Mouse (Mus musculus): Measurements from ENCODE around the gene Il6ra. TPM values are rescaled to one million over a fixed set of nuclear protein-coding genes. Genes with fewer than 3 reads are reported as not detected.
"Not testable (repeated sequence)": the region's sequence is repeated elsewhere in the genome, so short reads cannot be mapped to it uniquely, and the experiment has no call there.

The Il6ra gene
- polyA plus RNA-seq, 3 experiments from 2014 or later: 4.6 to 23.5 (median 19.0) TPM

DNA sequence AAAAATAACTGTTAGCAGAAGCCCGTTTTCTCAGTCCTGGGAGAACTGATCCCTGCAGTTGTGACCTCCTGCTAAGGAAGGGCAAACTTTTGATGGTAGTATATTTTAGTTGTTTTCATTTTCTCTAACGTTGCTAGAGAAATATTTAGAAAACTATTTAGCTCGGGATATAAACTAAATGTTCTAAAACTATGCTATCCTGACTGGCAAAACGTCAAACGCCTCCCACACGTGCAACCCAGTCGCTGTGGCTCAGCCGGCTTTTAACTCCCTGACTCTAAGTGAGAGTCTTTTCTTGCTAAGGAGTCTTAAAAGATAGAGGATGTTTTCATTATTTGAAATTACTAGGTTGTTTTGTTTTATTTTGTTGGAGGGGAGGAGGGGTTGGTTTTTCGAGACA is 38.0 kb downstream of the Il6ra start:
- ATAC-seq: no peak

DNA sequence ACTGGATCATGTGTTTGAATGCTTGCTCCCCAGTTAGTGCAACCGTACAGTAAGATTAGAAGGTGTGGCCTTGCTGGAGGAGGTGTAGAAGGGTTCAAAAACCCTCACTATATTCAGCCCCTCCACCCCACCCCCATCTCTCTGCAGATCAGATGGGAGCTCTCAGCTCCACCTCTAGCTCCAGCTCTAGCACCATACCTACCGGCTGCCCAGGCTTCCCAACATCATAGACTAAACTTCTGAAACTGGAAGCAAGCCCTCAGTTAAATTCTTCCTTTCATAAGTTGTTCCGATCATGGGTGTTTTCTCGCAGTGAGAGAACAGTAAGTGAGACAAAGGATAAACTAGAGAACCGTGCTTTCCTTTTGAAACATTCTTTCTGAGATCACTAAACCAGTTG is 38.9 kb downstream of the Il6ra start:
- no peak for ATAC-seq

DNA sequence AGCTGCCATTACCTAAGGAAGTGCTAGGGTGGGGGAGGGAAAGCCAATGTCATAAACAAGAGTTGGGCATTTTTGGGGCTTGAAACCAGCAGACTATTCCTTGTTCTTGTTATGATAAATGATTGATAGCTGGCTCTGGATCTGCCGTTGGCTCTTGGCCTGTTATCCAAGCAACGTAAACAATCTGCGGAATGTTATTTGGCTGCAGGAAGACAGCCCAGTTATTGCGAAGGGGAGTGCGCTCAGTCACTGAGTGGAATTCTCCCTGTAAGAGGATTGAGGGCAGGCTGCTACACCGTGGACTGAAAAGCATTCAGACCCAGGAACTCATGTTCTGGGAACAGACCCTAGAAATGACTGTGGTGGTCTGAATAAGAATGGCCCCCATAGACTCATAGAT is 40.3 kb downstream of the Il6ra start:
- no peak for ATAC-seq

DNA sequence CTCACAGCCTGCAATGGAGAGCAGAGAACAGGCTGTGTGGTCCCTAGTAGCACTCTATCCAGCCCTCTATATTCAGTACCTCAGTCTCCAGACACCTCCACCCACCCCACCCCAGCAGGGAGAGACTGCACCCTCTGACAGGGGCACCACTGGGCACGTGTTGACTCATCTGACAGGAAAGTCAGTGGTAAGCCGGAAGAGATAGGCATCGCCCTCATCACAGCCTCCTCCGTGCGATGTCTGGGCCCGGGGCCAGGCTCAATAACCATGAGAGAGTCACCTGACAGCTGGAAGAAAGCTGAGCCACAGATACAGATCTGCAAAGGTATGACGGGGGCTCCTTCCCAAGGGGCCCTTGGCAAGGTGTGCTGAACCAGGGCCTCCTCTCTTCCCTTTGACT is 40.8 kb downstream of the Il6ra start:
- ATAC-seq: peak; percentile 90

DNA sequence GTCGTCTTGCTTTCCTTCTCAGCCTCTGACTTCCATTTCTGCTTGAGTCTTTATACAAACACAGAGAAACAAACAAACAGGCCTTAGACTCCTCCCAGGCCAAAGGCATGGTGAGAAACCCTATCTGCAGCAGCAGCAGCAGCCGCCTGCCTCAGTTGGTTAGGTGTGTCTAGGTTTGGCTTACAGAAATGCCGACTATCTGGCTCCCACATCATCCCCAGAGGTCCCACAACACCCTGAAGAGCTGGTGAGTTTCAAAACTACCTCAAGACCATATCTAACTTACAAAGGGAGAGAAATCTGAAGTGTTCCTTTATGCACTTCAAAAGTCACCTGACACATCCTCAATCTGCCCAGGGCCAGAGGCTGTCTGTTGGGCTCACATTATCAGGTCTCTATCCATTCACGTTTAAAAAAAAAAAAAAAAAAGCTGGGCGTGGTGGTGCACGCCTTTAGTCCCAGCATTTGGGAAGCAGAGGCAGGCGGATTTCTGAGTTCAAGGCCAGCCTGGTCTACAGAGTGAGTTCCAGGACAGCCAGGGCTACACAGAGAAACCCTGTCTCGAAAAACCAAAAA is 41.6 kb downstream of the Il6ra start:
- ATAC-seq: no peak

DNA sequence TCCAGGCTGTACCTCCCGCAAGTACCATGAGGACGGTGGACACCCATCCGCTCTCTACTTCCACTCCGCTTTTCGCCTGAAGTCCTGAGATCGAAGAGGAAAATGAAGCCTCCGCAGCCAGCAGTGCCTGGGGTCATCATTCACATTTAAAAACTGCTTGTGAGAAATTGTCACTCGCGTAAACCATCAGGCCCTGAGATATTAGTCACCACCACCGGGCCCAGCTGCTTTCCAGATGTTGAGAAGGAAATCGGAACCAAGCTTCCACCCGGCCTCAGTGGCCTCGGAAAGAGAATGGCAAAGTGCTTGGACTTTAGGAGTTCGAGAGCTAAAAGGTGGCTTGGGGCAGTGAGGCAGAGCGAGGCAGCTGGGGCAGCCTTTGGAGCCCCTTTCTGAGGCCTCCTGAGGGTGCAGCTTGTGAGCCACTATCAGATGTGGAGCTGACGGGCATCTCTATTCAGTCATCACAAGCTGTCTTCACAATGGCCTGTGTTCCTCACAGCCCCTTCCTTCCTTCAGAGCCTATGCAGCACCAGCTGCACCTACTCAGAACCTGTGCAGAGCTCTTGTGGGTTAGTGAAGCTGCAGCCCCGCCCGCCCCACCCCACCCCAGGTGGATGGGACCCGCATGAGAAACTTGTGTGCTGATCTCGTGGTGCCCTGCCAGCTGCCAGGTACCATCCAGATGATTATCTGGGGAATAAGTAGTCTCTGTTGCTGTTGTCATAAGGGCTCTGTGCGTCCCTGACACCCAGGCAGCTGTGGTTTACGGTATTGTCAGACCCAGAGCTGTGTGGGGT is 42.3 kb downstream of the Il6ra start:
- ATAC-seq: peak; percentile 18

DNA sequence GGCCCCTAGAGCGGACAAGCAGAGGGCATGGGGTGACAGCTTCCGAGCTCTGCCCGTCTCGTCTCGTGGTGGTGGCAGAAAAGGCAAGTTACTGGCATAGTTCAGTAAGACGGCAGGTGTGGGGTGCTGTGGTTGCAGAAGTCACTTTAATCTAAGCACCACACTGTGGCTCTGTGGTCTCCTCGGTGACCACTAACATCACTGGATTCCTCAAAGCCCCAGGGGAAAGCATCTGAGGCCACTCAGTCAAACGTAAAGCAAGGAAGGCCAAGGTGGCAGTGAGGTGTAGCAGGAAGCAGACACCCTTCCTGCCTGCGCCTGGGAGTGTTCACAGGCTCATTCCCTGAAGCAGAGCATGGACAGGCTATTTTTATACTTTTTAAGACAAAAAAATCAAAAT is 43.4 kb downstream of the Il6ra start:
- ATAC-seq: peak; percentile 10

DNA sequence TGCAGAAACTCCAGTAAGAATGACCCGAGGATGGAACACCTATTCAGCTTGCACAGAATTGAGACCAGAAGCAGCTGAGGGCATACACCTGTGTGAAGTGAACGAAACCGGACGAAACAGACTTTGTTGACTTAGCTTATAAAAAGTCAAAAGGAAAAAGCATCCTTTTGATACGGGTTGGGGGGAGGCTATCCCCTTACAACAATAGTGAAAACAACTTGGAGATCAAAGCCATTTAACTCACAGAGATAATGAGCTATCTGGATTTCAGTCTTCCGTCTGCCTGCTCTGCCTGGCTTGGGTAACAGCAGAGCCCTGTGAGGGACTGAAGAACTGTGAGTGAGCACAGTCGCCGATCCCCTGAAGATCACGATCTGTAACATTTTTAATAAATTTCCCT is 44.0 kb downstream of the Il6ra start:
- ATAC-seq: no peak

DNA sequence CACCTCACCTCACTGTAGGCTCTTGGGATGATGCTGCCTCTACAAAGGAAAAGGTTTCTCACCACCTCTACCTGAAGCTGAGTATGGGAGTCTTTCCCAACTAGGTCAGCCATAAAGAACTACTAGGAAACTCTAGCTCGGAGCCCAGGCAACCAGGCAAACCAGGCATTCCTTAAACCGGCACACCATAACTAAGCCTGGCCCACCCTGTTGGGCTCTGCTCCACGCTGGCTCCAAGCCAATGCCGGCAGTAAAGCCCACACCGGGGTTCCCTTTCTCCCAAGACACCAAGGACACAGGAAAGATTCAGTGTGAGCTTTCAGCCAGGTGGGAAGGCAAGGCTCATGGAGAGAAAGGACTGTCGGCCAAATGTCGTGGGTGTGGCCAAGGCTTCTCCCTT is 44.6 kb downstream of the Il6ra start:
- ATAC-seq: no peak

DNA sequence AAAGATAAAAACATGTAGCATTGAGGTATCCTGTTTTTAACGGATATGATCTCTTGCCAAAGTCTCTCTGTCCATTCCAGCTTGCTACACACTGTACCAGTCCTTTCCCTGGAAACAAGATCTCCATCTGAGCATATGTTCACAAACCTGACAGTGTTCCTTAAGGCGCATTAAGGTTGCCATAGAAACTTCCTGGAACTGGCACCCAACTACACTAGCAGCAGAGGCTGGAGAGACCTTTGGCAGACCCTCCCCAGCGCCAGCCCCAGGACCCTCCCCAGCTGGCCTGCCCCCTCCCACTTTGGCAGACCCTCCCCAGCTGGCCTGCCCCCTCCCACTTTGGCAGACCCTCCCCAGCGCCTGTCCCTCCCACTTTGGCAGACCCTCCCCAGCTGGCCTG is 45.3 kb downstream of the Il6ra start:
- no peak for ATAC-seq

DNA sequence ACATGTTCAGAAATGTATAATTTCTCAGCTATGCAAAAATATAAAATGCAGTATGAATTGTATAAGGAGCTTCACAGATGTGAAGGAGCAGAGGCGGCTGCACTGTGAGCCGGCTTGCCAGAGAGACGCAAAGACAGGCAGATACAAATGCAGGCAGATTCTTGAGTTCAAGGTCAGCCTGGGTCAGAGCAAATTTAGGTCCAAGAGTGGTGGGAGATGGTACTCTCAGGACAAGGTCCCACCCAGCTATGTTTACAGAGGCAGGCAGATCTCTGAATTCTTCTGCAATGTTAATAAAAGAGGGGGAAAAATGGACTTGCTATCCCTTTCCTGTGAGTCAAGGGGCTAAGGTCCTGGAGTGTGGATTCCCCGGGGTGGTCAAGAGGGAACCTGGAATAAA is 47.2 kb downstream of the Il6ra start:
- ATAC-seq: no peak

DNA sequence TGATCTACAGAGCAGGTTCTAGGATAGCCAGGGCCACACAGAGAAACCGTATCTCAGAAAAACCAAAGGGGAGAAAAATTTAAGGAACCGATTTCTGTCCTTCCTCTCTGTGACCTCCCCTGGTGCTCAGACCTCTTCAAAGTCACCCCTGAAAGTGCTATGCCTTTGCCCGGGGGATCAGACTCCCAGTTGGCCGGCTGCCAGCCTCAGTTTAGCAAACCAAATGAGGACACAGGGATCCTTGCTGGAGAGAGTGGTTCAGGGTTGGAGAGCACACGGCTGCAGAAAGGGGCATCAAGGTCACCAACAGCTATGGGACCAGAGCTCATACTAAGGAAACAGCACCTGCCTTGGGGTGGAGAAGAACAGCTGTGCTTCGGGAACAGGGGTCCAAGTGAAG is 48.0 kb downstream of the Il6ra start:
- no peak for ATAC-seq

DNA sequence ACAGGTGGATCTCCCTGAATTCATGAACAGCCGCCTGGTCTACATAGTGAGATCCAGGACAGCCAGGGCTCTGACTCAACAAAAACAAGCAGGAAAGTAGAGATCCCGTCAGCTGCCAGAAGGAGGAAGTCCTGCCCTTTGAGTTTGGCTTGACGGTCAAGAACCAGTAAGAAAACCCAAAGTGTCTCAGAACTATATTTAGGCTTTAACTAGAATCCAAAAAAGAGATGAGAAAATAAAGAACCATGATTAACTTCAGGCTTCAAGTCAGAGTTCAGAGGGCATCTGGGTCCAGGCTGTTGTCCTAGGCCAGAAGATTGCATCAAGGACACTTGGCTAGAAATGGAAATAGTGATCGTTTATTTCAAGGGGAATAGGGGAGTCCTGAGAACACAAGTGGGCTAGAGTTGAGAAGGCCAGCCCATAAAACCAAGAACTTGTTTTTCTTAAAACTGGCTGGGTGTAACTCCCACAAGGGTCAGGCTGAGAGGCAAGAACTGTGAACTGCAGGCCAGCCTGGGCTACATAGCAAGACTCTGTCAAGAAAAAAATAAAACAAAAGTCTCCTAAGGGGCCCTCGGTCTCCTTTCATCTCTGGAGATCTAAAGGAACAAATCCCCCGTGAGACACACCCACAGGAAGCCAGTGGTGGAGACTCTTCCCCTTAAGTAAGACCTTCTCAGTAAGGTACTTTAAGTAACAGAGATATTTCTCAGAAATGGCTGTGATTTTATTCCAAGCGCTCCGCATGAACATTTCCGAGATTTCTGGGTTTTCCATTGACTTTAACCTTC is 49.1 kb downstream of the Il6ra start:
- peak; percentile 83 for ATAC-seq

DNA sequence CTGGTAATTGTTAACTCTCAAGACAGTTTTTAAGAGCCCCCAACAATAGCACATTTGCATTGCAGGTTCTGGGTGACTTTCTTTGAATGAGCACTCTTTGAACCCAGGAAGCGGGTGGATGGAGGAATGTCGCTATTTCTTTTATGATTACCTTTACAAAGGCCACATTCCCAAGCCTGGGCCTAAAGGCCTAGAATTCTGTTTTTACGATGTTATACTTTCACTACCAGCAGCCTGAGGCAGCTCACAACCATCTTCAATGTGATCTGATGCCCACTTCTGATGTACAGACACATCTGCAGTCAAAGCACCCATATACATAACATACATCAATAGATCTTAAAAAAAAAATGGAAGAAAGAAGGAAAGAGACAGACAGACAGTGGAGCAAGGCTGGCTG is 49.7 kb downstream of the Il6ra start:
- not testable (repeated sequence) for ATAC-seq

DNA sequence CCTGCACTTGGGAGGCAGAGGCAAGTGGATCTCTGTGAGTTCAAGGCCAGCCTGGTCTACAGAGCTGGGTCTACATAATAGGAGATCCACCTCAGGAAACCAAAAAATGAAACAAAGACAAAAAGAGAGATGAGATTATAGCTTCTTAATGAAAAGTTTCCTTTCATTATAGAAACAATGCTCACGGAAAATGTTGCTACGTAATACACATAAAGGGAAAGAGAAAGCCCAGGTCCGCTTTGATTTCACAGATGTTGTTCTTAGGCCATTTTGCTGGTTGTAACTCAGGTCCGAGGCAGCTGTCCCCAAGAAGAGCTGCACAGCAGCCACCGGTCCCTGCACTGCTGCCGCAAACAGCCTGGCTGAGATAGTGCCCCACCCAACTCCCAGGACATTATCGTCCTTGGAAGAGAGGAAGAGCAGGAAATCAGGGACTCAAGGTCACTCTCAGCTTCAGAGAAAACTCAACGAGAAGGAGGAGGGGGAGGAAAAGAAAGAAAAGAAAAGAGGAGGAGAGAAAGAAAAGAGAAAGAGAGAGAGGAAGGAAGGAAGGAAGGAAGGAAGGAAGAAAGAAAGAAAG is 50.7 kb downstream of the Il6ra start:
- peak; percentile 12 for ATAC-seq

DNA sequence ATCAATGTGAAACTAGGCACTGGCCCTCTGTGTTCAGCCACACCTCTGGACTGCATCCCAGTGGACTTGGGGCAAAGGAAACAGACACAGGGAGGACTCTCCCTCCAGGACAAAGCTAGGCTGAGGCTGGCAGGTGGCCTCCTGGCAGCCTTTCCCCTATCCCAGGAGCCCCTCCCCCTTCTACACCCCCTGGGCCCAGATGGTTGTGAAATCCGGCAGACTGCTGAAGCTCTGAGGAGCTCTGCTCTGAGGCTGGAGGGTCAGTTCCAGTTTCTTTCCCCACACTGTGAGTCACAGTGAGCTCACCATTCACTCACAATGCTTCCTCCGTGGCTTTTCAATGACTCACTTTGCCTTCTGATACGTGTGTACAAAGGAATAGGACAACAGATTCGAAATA is 51.9 kb downstream of the Il6ra start:
- no peak for ATAC-seq

DNA sequence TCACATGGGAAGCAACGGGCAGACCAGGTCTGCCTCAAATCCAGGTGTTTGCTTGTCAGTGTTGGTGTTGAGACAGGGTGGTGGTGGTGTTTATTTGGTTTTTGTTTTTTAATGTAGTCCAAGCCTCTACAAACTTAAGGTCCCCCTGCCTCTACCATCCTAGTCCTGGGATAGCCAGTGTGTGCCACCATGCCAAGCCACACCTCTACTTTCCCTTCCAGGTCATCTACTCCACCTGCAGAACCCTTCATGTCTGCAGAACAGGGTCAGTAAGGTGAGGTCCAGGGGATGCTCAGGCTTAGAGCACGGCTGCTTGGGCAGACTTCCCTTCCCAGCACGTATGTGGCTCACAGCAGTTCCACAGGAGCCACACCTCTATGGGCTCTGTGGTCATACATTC is 52.7 kb downstream of the Il6ra start:
- ATAC-seq: no peak

DNA sequence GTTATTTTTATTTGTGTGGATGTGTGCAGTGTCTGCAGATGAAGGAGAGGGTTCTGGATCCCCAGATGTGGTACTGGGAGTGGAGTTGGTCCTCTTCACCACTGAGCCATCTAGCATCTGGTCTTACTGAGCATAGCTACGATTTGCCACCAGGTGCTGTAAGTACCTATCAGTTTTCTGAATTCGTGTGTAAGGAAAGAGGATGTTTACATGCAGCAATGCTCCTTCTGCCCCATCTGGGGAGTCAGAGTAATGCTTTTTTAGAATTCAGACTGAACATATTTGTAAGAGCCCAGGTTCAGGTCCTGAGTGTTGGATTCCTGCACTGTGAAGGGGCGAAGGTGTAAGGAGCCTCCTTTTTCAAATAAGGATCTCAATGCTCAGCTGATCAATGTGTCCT is 53.1 kb downstream of the Il6ra start:
- ATAC-seq: peak; percentile 16

DNA sequence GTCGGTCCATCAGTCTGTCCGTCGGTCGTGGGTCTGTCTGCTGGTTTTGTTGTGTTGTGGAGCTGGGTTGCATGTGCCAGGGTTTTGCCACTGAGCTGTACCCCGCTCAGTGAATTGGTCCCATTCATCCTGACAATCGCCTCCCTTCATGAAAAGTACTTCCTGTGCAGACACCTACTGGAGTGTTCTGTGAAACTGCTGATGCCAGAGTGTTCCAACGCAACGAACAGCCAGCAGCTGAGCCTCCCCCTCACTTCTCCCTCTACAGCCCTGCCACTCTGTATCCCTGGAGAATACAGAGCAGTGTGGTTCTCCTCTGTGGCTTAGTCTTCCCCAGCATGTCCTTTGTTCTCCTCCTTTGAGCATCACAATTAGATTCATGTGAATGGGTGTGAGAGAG is 54.1 kb downstream of the Il6ra start:
- no peak for ATAC-seq

DNA sequence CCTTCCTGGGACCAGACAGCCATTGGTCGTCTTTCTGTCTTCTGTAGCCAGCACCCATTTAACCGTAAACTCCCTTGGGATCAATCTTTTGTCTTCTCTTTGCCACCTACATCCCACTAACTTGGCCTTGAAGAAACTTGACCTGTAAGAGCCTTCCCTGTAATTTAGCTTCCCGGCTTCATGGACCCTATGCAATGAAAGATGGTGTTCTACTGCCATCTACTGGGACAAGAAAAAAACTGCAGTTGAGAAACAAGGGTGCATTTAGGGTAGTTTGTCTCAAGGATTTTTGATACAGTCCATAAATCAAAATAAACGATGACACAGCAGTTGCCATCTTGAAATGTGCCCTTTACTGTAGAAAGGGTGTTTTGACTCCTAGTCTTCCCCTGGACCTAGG is 54.9 kb downstream of the Il6ra start:
- no peak for ATAC-seq

DNA sequence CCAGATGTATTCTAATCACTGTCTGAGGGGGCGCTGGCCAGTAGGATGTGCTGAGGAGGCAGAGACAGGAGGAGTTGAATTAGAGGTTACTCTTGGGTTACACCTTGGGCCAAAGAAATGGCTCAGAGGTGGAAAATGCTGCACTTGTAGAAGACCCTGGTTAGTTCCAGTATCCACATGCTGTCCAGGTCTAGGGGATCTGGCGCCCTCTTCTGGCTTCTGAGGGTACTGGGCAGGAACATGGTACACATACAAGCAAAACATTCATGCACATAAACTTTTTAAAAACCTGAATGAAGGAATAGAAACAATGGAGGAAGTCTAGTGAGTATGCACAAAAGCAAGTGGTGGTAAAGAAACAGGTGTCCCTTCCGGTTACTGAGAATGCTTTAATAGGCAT is 55.6 kb downstream of the Il6ra start:
- ATAC-seq: no peak

DNA sequence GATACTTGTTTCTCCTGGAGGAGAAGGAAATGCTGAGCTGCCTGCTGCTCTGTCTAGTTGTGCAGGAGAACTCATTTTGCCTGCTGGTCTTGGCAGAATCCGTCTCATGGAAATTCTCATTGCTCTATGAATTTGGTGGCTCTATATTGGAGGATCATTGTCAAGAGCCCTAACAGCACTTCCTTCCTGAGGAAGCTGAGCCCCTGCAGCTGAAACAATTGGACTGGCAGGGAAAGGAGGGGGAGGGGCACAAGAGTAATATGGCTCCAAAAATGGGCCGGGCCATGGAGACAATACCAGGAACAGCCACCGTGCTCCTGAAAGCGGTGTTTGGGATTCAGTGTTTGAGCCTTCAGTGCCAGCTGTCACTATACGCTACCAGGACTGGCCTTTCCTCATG is 59.2 kb downstream of the Il6ra start:
- no peak for ATAC-seq

DNA sequence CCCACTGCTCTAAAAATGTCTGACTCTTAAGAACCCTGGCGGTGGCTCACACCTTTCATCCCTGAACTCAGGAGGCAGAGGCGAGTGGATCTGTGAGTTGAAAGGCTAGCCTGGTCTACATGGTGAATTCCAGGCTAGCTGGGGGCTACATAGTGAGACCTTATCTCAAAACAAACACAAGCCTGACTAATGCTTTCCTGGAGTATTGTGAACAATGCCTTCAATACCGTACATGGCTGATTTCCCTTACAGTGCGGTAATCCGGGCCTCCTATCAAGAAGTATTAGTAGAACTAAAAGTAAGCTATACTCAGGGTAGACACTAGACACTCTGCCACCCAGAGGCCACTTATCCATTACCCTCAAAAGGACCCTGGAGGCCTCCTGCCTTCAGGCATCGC is 64.9 kb downstream of the Il6ra start:
- no peak for ATAC-seq

DNA sequence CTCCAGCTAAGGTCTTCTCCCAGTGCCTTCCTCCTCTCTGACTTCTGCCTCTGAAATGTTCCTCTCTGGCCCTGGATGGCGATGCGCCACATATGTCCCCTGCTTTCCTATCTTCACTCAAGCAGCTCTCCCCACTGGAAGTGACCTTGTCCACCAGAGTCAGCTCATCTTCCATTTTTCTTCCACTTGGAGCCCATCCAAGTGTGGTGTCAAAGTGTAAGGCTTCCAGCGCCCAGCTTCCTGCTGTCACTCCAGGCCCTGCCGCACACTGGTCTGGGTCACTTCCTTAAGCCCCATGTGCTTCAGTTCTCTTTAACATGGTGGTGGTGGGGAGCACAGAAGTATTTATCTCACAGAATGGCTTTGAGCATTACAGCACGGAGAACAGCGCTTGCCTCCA is 65.4 kb downstream of the Il6ra start:
- ATAC-seq: no peak

Measured in inflammation-experienced regulatory T-cells, adult 6 months (primary cell).